Mouse (Mus musculus): ENCODE measurements at regions not wholly inside any gene's neighbourhood (a gene's known extent, or its start where the extent isn't known, plus 50 kb on each side); places are given as distances from the start of the nearest gene placed in this dataset.

GRCm38 (mm10) chr9:113156707-113157106 is 551.4 kb downstream of the Pdcd6ip start:
- TF ChIP-seq CTCF (IDR thresholded peaks at IDR 0.05; ENCODE audit: low read depth): no peak
- TF ChIP-seq EP300 (optimal IDR thresholded peaks at IDR 0.05): no peak

Data from stomach, postnatal 0 days (tissue).